8 mouse cellular contexts compared by ENCODE assay signal in genomic region chr11:60027272-60027671, GRCm38 (mm10). TPM values are rescaled to one million over a fixed set of nuclear protein-coding genes. Genes with fewer than 3 reads are reported as not detected.
DNase-seq lines count a peak whose midpoint lies in the region; ATAC-seq lines count a peak whose summit lies in the region.

No protein-coding gene starts in this region.

- no peaks in the 10 kb centered on the region for H3K27me3 ChIP-seq in kidney, embryonic 14.5 days (ENCODE audit: control insufficient read depth, insufficient read depth, low read length)
- no peaks in the 10 kb centered on the region for H3K27me3 ChIP-seq in liver, embryonic 11.5 days (replicated peaks; ENCODE audit: control insufficient read depth, insufficient read depth, low read length)

- no peak overlapping the region for H3K9ac ChIP-seq in kidney, embryonic 14.5 days (ENCODE audit: low read depth, low read length)
- no peak overlapping the region for H3K9ac ChIP-seq in liver, embryonic 11.5 days (ENCODE audit: low read depth, low read length)

- H3K27ac ChIP-seq in kidney, embryonic 14.5 days (ENCODE audit: low read depth, low read length) = no peak overlapping the region
- H3K27ac ChIP-seq in liver, embryonic 11.5 days (ENCODE audit: low read depth, low read length) = no peak overlapping the region

- WGBS in kidney, embryonic 14.5 days = 2% methylated on average over 2 of the region's 2 CpGs
- WGBS in liver, embryonic 11.5 days = 11% methylated on average over 2 of the region's 2 CpGs

- no peak overlapping the region for H3K4me3 ChIP-seq in kidney, embryonic 14.5 days (ENCODE audit: low read length)
- H3K4me3 ChIP-seq in liver, embryonic 11.5 days (ENCODE audit: low read depth, low read length) = no peak overlapping the region

- ATAC-seq in kidney, embryonic 14.5 days (ENCODE audit: low FRiP score, low TSS enrichment) = peak; percentile 69
- no peak for ATAC-seq in liver, embryonic 11.5 days (replicated peaks; ENCODE audit: low FRiP score)
- ATAC-seq in neutrophil, adult 5-6 weeks (ENCODE audit: extremely low read depth, insufficient number of reproducible peaks, low FRiP score, poor library complexity, severe bottlenecking) = peak; percentile 55; the same call in 1 of the 2 replicates

- H3K36me3 ChIP-seq in kidney, embryonic 14.5 days (ENCODE audit: control insufficient read depth, insufficient read depth, low read length) = no peaks in the 10 kb centered on the region
- no peaks in the 10 kb centered on the region for H3K36me3 ChIP-seq in liver, embryonic 11.5 days (ENCODE audit: control insufficient read depth, insufficient read depth, low read length)

- no peak overlapping the region for H3K4me2 ChIP-seq in kidney, embryonic 14.5 days (replicated peaks; ENCODE audit: low read depth, low read length)
- no peak overlapping the region for H3K4me2 ChIP-seq in liver, embryonic 11.5 days

- peaks cover 5% of the 10 kb centered on the region; the same call in 1 of the 2 replicates for H3K4me1 ChIP-seq in kidney, embryonic 14.5 days (ENCODE audit: control insufficient read depth, insufficient read depth, low read length)
- no peaks in the 10 kb centered on the region for H3K4me1 ChIP-seq in liver, embryonic 11.5 days (replicated peaks; ENCODE audit: control insufficient read depth, insufficient read depth, low read length)

- peak; percentile 73 for DNase-seq in A20 (ENCODE audit: low read depth, low spot score)
- peak; percentile 70 for DNase-seq in T-cell, adult 2 months (ENCODE audit: low spot score)
- DNase-seq in cerebellum, postnatal 14 days = peak; percentile 87 to 95
- peak; percentile 13 for DNase-seq in gonadal fat pad, adult 2 months (ENCODE audit: low read depth)
- DNase-seq in liver, embryonic 11.5 days (ENCODE audit: low spot score) = peak; percentile 68
- peak; percentile 61 for DNase-seq in testis, postnatal 14 days (ENCODE audit: low spot score)

- no peaks in the 10 kb centered on the region for H3K9me3 ChIP-seq in kidney, embryonic 14.5 days (ENCODE audit: control insufficient read depth, low read length)
- no peaks in the 10 kb centered on the region for H3K9me3 ChIP-seq in liver, embryonic 11.5 days (ENCODE audit: control insufficient read depth, low read length)

RNA-seq across cellular contexts. Expression of gene Pemt, which starts 19.0 kb away (rescaled TPM):
- polyA plus RNA-seq in gonadal fat pad, adult 2 months (2012; rRNA removed) = 211 and 228 TPM in 2 replicates
- polyA plus RNA-seq in kidney, embryonic 14.5 days (2014; fragmentation: Nextera tagmentation; extraction: Ambion mirVana) = 13.6 and 13.9 TPM in 2 replicates
- polyA plus RNA-seq in liver, embryonic 11.5 days (2014; fragmentation: Nextera tagmentation; extraction: Ambion mirVana) = 9.4 and 12.6 TPM in 2 replicates
- total RNA-seq in neutrophil, adult 5-6 weeks (2017) = not detected in 2 replicates

Comparison
In these comparisons a context has a peak if more than half of its experiments do, and no peak if none do; other contexts are left out.
1. DNase-seq: peak in every context shown above with its lines; median percentile 91 in cerebellum, postnatal 14 days; 73 in A20; 70 in T-cell, adult 2 months; 68 in liver, embryonic 11.5 days; 61 in testis, postnatal 14 days; 13 in gonadal fat pad, adult 2 months.
2. RNA of gene Pemt, which starts 19.0 kb away (polyA plus RNA-seq): 211 to 228 TPM in gonadal fat pad, adult 2 months; 13.6 to 13.9 TPM in kidney, embryonic 14.5 days and 9.4 to 12.6 TPM in liver, embryonic 11.5 days; every median in the first group is over 10 times any median in the second.